Mouse (Mus musculus): ENCODE data around the gene Dmtf1. TPM values are rescaled to one million over a fixed set of nuclear protein-coding genes. Genes with fewer than 3 reads are reported as not detected.
"Not testable (repeated sequence)": the region's sequence is repeated elsewhere in the genome, so short reads cannot be mapped to it uniquely, and the experiment has no call there.

Gene Dmtf1
- 33.4 and 36.6 TPM in 2 replicates for polyA plus RNA-seq (2014; fragmentation: Nextera tagmentation; extraction: Ambion mirVana)

GRCm38 (mm10) chr5:9161456-9162041, at the start of gene Dmtf1:
TSS of gene Dmtf1 (minus strand) at chr5:9161776.
- peak within 1 kb of the TSS; percentile 93 to 96 for H3K4me3 ChIP-seq (ENCODE audit: control insufficient read depth in 1 of 2, insufficient read depth in 1 of 2, low read depth in 1 of 2, low read length in 2 of 2)
- peak within 1 kb of the TSS; percentile 97 for H3K9ac ChIP-seq (ENCODE audit: low read length)
- peak within 1 kb of the TSS; percentile 82 for H3K4me2 ChIP-seq (ENCODE audit: low read length)
- no peaks in the 10 kb centered on the region for H3K27me3 ChIP-seq (ENCODE audit: control insufficient read depth, insufficient read depth, low read length)
- peak; percentile 93 for ATAC-seq (ENCODE audit: insufficient number of reproducible peaks, insufficient read depth, low FRiP score, low read depth)
- peaks cover 2 to 13% of the 10 kb centered on the region in 2 experiments for H3K4me1 ChIP-seq (ENCODE audit: control insufficient read depth in 2 of 2, insufficient read depth in 2 of 2, low read length in 2 of 2)
- no peaks in the 10 kb centered on the region for H3K36me3 ChIP-seq (ENCODE audit: control insufficient read depth, insufficient read depth, low read length)
- WGBS: under 1% methylated on average over 55 of the region's 64 CpGs
- no peaks in the 10 kb centered on the region for H3K9me3 ChIP-seq (ENCODE audit: control insufficient read depth, low read length)
- H3K27ac ChIP-seq (replicated peaks in 1 of 2; ENCODE audit: control insufficient read depth in 1 of 2, insufficient read depth in 1 of 2, low read depth in 2 of 2, low read length in 2 of 2): peak within 1 kb of the TSS; percentile 97 to 100

- Histone ChIP-seq H3K27me3 (ENCODE audit: control insufficient read depth, insufficient read depth, low read length) (no peaks in the 10 kb centered on the region), H3K36me3 (ENCODE audit: control insufficient read depth, insufficient read depth, low read length) (no peaks in the 10 kb centered on the region)
Measured at GRCm38 (mm10) chr5:9186467-9186866, 24.9 kb upstream of the Dmtf1 start.

GRCm38 (mm10) chr5:9173295-9173694, 11.7 kb upstream of the Dmtf1 start:
- no peaks in the 10 kb centered on the region for H3K36me3 ChIP-seq (ENCODE audit: control insufficient read depth, insufficient read depth, low read length)
- H3K4me3 ChIP-seq (ENCODE audit: control insufficient read depth in 1 of 2, insufficient read depth in 1 of 2, low read depth in 1 of 2, low read length in 2 of 2): no peak overlapping the region
- H3K9ac ChIP-seq (ENCODE audit: low read length): no peak overlapping the region
- H3K9me3 ChIP-seq (ENCODE audit: control insufficient read depth, low read length): no peaks in the 10 kb centered on the region
- no peak for ATAC-seq (ENCODE audit: insufficient number of reproducible peaks, insufficient read depth, low FRiP score, low read depth)
- H3K27me3 ChIP-seq (ENCODE audit: control insufficient read depth, insufficient read depth, low read length): no peaks in the 10 kb centered on the region
- no peak overlapping the region for H3K4me2 ChIP-seq (ENCODE audit: low read length)
- no peak overlapping the region for H3K27ac ChIP-seq (replicated peaks in 1 of 2; ENCODE audit: control insufficient read depth in 1 of 2, insufficient read depth in 1 of 2, low read depth in 2 of 2, low read length in 2 of 2)
- 77% methylated on average over 2 of the region's 2 CpGs for WGBS
- H3K4me1 ChIP-seq (ENCODE audit: control insufficient read depth in 2 of 2, insufficient read depth in 2 of 2, low read length in 2 of 2): no peaks in the 10 kb centered on the region

More at GRCm38 (mm10) chr5:9186467-9186866, 24.9 kb upstream of the Dmtf1 start:
- 53% methylated on average over 1 of the region's 1 CpGs for WGBS
- no peak overlapping the region for H3K4me2 ChIP-seq (ENCODE audit: low read length)
- no peak overlapping the region for H3K9ac ChIP-seq (ENCODE audit: low read length)
- no peak overlapping the region for H3K4me3 ChIP-seq (ENCODE audit: control insufficient read depth in 1 of 2, insufficient read depth in 1 of 2, low read depth in 1 of 2, low read length in 2 of 2)
- H3K27ac ChIP-seq (replicated peaks in 1 of 2; ENCODE audit: control insufficient read depth in 1 of 2, insufficient read depth in 1 of 2, low read depth in 2 of 2, low read length in 2 of 2): no peak overlapping the region
- no peaks in the 10 kb centered on the region for H3K9me3 ChIP-seq (ENCODE audit: control insufficient read depth, low read length)
- ATAC-seq (ENCODE audit: insufficient number of reproducible peaks, insufficient read depth, low FRiP score, low read depth): no peak
- no peaks in the 10 kb centered on the region for H3K4me1 ChIP-seq (ENCODE audit: control insufficient read depth in 2 of 2, insufficient read depth in 2 of 2, low read length in 2 of 2)

- H3K4me3 ChIP-seq (ENCODE audit: control insufficient read depth in 1 of 2, insufficient read depth in 1 of 2, low read depth in 1 of 2, low read length in 2 of 2); H3K9me3 ChIP-seq (ENCODE audit: control insufficient read depth, low read length); H3K36me3 ChIP-seq (ENCODE audit: control insufficient read depth, insufficient read depth, low read length); H3K9ac ChIP-seq (ENCODE audit: low read length); H3K4me2 ChIP-seq (ENCODE audit: low read length); H3K27ac ChIP-seq (replicated peaks in 1 of 2; ENCODE audit: control insufficient read depth in 1 of 2, insufficient read depth in 1 of 2, low read depth in 2 of 2, low read length in 2 of 2); H3K27me3 ChIP-seq (ENCODE audit: control insufficient read depth, insufficient read depth, low read length); ATAC-seq (ENCODE audit: insufficient number of reproducible peaks, insufficient read depth, low FRiP score, low read depth); H3K4me1 ChIP-seq (ENCODE audit: control insufficient read depth in 2 of 2, insufficient read depth in 2 of 2, low read length in 2 of 2): not testable (repeated sequence)
- 82% methylated on average over 5 of the region's 5 CpGs for WGBS
Measured at GRCm38 (mm10) chr5:9169328-9170005, 7.9 kb upstream of the Dmtf1 start.

- Histone ChIP-seq H3K9ac (ENCODE audit: low read length) (no peak overlapping the region), H3K9me3 (ENCODE audit: control insufficient read depth, low read length) (no peaks in the 10 kb centered on the region), H3K4me3 (ENCODE audit: control insufficient read depth in 1 of 2, insufficient read depth in 1 of 2, low read depth in 1 of 2, low read length in 2 of 2) (no peak overlapping the region), H3K36me3 (ENCODE audit: control insufficient read depth, insufficient read depth, low read length) (no peaks in the 10 kb centered on the region), H3K4me2 (ENCODE audit: low read length) (no peak overlapping the region), H3K27me3 (ENCODE audit: control insufficient read depth, insufficient read depth, low read length) (no peaks in the 10 kb centered on the region), H3K4me1 (ENCODE audit: control insufficient read depth in 2 of 2, insufficient read depth in 2 of 2, low read length in 2 of 2) (peaks cover 0 to 2% of the 10 kb centered on the region in 2 experiments; a peak in 2 of 4 replicates), H3K27ac (replicated peaks in 1 of 2; ENCODE audit: control insufficient read depth in 1 of 2, insufficient read depth in 1 of 2, low read depth in 2 of 2, low read length in 2 of 2) (no peak overlapping the region)
- WGBS: 69% methylated on average over 8 of the region's 8 CpGs
- ATAC-seq (ENCODE audit: insufficient number of reproducible peaks, insufficient read depth, low FRiP score, low read depth): no peak
Measured at GRCm38 (mm10) chr5:9166366-9166765, 4.8 kb upstream of the Dmtf1 start.

GRCm38 (mm10) chr5:9165151-9165550, 3.6 kb upstream of the Dmtf1 start:
- not testable (repeated sequence) for H3K9ac ChIP-seq (ENCODE audit: low read length); H3K4me2 ChIP-seq (ENCODE audit: low read length); ATAC-seq (ENCODE audit: insufficient number of reproducible peaks, insufficient read depth, low FRiP score, low read depth); H3K27ac ChIP-seq (replicated peaks in 1 of 2; ENCODE audit: control insufficient read depth in 1 of 2, insufficient read depth in 1 of 2, low read depth in 2 of 2, low read length in 2 of 2); H3K36me3 ChIP-seq (ENCODE audit: control insufficient read depth, insufficient read depth, low read length); H3K9me3 ChIP-seq (ENCODE audit: control insufficient read depth, low read length); H3K4me1 ChIP-seq (ENCODE audit: control insufficient read depth in 2 of 2, insufficient read depth in 2 of 2, low read length in 2 of 2); H3K27me3 ChIP-seq (ENCODE audit: control insufficient read depth, insufficient read depth, low read length); H3K4me3 ChIP-seq (ENCODE audit: control insufficient read depth in 1 of 2, insufficient read depth in 1 of 2, low read depth in 1 of 2, low read length in 2 of 2)
- 88% methylated on average over 10 of the region's 10 CpGs for WGBS

- H3K9me3 ChIP-seq (ENCODE audit: control insufficient read depth, low read length): no peaks in the 10 kb centered on the region
- H3K36me3 ChIP-seq (ENCODE audit: control insufficient read depth, insufficient read depth, low read length): no peaks in the 10 kb centered on the region
- H3K4me3 ChIP-seq (ENCODE audit: control insufficient read depth in 1 of 2, insufficient read depth in 1 of 2, low read depth in 1 of 2, low read length in 2 of 2): no peak overlapping the region
- WGBS: 85% methylated on average over 3 of the region's 3 CpGs
- H3K4me1 ChIP-seq (ENCODE audit: control insufficient read depth in 2 of 2, insufficient read depth in 2 of 2, low read length in 2 of 2): peaks cover 2 to 4% of the 10 kb centered on the region in 2 experiments
- no peak for ATAC-seq (ENCODE audit: insufficient number of reproducible peaks, insufficient read depth, low FRiP score, low read depth)
- no peak overlapping the region for H3K27ac ChIP-seq (replicated peaks in 1 of 2; ENCODE audit: control insufficient read depth in 1 of 2, insufficient read depth in 1 of 2, low read depth in 2 of 2, low read length in 2 of 2)
- no peak overlapping the region for H3K4me2 ChIP-seq (ENCODE audit: low read length)
- no peak overlapping the region for H3K9ac ChIP-seq (ENCODE audit: low read length)
- H3K27me3 ChIP-seq (ENCODE audit: control insufficient read depth, insufficient read depth, low read length): no peaks in the 10 kb centered on the region
Measured at GRCm38 (mm10) chr5:9163411-9163810, 1.8 kb upstream of the Dmtf1 start.

Data from heart, embryonic 14.5 days (tissue).